Mouse (Mus musculus): ENCODE measurements at regions not wholly inside any gene's neighbourhood (a gene's known extent, or its start where the extent isn't known, plus 50 kb on each side); places are given as distances from the start of the nearest gene placed in this dataset.

DNA sequence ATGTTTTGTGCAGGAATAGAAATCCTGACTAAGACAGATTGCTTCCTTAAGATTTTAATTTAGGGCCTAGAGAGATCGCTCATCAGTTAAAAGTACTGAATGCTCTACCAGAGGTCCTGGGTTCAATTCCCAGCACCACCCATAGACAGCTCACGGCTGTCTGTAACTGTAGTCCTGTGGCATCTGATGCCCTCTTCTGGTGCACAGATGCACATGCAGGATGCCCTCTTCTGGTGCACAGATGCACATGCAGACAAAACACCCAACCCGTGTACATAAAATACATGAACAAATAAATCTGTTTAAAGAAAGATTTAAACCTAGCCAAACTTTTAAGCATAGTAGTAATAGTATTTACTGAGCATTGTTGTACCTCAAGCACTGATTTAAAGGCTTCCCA lies 181.2 kb upstream of the Pou3f3 start:
- TF ChIP-seq USF1 (IDR thresholded peaks at IDR 0.05; ENCODE audit: low read depth) (no peak), MAX (IDR thresholded peaks at IDR 0.05) (no peak), CTCF (IDR thresholded peaks at IDR 0.05; ENCODE audit: control insufficient read depth, insufficient read depth, insufficient read length) (no peak), FOSL1 (IDR thresholded peaks at IDR 0.05; ENCODE audit: insufficient read depth, low read length, poor library complexity, severe bottlenecking) (no peak)

Measured in C2C12 (cell line).